Mouse (Mus musculus) inflammation-experienced regulatory T-cells, adult 6 months (primary cell): Measurements from ENCODE around the gene Kmt5b. TPM values are rescaled to one million over a fixed set of nuclear protein-coding genes. Genes with fewer than 3 reads are reported as not detected.
A peak's percentile ranks its signal among the peaks of the same experiment; 100 is the strongest.

ENCODE experiments used
- ATAC-seq: one replicate; pipeline ENCODE4 v1.8.0; 2017
- polyA plus RNA-seq, 3 experiments: library from polyadenylated mRNA; unstranded; fragments of 100-300 nt; shearing (Covaris generic); gene quantifications; one replicate each; pipeline ENCODE4 v1.2.1; 2017

Kmt5b gene
- 10 to 100 TPM; 25.1 to 41.5 (median 32.7) TPM for polyA plus RNA-seq

DNA sequence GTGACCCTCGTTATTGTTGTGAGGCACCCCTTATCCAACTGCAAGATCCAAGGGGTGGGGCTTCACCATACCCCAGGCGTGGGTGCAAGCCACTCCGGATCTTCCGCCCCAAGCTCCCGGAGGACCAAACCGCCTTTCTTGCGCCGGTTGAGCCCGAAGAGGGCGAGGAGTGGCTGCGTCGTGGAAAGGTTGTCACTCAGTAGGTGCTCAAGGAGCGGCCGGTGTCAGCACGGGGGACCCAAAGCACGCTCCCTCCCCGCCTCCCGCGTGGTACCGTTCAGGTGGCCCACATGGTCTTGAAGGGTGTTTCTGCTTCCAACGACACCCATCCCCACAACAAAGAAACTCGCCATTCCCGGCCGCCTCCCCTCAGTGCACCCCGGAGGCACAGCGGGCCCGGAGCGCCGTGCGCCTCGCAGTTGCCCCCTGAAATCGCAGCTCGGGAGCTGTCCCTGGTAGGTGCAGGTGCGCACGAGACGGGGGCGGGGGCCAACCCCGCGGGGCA is at the start of gene Kmt5b:
Gene Kmt5b, plus strand, starts transcription at position 146 of the 505 bp plus-strand sequence.
- ATAC-seq = peak; percentile 4

GRCm38 (mm10) chr19:3718481-3719361 is 48.5 kb upstream of the Kmt5b start:
- peak; percentile 86 for ATAC-seq

- ATAC-seq = peak; percentile 38
Measured at GRCm38 (mm10) chr19:3719362-3719891, 47.8 kb upstream of the Kmt5b start.

DNA sequence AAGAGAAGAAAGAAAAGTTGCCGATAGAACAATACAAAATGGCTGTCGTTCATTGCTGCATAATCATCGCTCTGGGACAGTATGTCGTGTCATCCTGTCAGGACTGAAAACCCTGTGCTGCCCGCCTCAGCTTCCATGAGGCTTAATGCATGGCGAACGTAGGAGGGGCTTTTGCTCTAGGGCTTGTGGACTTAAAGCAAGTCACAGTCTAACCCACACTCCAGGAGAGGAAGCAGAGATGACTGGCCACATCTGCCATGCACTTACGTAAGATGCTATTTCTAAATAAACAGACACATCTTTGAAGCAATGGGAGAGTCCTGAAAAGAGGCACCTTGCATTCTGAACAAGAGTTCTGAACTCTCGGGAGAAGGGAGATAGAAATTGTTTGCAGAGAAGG is 44.1 kb upstream of the Kmt5b start:
- ATAC-seq = no peak

- ATAC-seq = no peak
Measured at GRCm38 (mm10) chr19:3723904-3724303, 43.3 kb upstream of the Kmt5b start.

- ATAC-seq = no peak
Measured at GRCm38 (mm10) chr19:3724779-3725178, 42.4 kb upstream of the Kmt5b start.

DNA sequence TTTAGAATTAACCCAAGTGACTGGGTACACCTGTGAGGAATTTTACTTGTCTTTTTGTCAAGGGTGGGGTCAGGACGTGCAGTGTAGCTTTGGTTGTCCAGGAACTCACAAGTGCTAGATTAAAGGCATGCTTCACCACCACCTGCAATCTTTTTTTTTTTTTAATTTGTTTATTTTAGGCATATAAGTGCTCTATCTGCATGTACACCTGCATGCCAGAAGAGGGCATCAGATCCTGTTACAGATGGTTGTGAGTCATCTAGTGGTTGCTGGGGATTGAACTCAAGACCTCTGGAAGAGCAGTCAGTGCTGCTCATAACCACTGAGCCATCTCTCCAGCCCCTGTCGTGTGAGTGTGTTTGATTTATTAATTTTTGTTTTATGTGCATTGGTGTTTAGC is 38.3 kb upstream of the Kmt5b start:
- no peak for ATAC-seq

- no peak for ATAC-seq
Measured at GRCm38 (mm10) chr19:3730781-3731646, 36.2 kb upstream of the Kmt5b start.

DNA sequence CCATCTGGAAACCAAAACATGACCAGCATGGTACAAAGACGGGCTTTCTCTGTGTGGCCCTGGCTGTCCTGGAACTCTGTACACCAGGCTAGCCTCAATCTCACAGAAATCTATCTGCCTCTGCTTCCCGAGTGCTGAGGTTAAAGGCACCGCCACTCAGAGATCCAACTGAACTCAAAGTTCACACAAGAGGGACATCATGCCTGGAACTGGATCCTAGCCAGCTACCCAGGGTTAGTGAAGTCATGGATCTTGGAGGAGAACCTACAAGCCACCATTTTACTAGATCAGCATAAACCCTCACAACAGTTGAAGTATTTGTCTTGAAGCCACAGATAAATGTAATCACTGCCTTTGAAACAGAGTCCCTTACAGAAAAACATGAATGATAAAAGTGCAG is 31.2 kb upstream of the Kmt5b start:
- ATAC-seq = no peak

DNA sequence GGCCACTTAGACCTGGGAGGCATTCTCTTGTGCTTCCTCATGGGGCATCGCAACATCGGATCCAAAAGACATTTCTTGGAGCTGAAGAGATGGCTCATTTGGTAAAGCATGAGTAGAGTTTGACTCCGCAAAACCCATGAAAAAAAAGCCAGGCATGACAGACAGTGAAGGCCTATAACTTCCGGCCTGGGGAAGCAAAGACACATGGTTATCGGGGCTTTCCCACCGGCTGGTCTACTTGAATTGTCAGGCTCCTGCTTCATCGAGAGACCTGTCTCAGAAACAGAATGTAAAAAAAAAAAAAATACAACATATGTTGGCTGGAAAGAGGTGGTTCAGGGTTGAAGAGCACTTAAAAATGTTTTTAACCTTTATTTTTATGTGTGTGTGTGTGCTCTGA is 27.6 kb upstream of the Kmt5b start:
- no peak for ATAC-seq

DNA sequence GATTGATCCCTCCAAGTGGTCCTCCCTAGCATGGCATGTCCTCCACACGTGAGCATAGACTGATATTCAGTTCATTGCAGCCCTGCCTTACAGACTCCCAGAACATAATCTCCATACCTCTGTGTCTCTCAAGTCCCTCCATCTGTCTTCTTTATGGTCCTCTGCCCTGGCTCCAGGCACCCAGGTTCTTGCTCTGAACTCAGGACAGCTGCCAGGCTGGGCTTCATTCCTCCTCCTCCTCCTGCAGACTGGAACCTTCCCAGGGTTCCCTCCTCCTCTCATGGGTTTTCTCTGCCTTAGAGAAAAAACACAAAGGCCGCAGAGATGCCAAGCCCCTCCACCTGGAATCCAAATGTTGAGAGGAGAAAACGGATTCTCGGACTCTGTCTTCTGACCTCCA is 24.5 kb upstream of the Kmt5b start:
- no peak for ATAC-seq

DNA sequence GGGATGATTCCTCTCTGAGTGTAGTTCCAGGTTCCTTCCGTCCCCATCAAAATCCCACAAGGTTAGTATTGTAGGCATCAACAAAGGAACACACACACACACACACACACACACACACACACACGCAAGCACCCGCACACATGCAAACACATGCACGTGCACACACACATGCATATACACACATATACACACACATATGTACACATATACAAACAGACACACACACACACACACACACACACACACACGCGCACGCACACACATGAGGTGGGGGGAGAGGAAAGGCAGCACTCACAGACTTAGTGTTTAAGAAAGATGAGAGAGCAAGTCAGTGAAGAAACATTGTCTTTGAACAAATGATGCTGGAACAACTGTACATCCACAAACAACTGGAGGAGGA is 23.9 kb upstream of the Kmt5b start:
- ATAC-seq = no peak

DNA sequence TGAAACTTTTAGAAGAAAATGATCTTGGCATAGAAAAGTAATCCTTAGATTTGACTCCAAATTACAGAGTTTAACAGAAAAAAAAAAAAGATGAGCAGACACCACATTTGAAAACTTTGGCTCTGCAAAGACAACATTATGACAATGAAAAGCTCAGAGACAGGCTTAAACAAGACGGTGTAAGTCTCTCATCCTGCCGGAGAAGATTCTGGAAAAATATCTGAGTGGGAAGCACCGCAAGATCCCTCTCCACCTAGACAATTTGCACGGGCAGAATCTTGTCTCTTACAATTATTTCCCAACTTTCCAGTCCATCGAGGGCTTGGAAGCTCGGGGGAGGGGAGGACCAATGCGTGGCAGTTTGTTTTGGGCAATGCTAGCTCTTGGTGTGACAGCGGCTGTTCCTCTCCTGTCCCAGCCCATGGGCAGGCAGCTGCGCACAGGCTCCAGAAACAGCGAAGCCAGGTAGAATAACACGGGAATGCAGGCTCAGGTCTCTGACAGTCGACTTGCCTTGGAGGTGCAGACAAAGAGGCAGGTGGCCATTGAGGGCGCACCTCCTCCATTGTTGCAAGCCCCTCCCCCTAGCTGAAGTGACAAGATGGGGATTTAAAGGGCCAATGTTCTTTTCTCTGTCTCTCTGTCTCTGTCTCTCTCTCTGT is 23.2 kb upstream of the Kmt5b start:
- ATAC-seq = no peak

DNA sequence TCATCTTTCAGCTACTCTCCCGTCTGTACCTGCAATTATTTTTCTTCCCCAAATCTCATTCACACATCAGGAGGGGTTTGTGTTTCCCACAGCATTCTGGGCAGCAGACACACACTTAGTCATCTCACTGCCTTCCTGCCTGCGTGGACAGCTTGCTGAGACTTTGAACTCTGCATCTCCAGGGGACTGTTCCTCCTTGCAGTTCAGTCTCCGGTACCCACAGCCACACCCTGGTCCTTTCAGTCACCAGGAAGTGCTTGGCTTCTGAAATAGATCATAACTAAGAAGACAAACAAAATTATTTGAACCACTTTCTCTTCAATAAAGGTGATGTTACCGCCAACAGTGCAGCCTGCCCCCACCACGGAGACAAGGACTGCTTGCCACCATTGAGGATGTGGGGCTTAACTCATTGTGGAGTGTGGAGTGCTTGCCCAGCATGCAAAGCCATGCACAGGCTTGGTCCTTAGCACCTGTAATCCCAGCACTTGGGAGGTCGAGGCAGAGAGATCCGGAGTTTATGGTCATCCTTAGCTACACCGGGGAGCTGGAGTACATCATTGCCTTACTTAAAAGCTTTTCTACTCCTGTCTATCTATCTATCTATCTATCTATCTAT is 14.5 kb upstream of the Kmt5b start:
- no peak for ATAC-seq

- no peak for ATAC-seq
Measured at GRCm38 (mm10) chr19:3753240-3753633, 14.0 kb upstream of the Kmt5b start.

- no peak for ATAC-seq
Measured at GRCm38 (mm10) chr19:3753738-3754137, 13.5 kb upstream of the Kmt5b start.

DNA sequence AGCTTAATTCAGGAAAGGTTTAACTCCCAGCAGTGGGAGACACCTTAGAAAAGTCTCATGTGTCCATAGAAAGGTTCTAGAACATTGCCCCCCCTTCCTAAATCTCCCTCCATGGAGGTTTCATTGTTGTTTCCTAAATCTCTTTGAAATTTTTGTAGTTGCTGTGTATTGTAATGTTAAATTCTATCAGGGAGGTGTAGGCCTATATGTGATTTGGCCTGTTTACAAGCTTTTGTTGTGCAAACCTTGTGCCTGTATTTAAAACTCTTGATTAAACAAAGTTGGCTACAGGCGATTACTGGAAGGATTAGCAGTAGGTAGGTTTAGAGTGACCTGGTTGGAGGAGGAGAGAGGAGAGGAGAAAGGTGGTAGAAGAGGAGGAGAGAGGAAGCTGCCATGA is 9.4 kb upstream of the Kmt5b start:
- ATAC-seq = no peak

DNA sequence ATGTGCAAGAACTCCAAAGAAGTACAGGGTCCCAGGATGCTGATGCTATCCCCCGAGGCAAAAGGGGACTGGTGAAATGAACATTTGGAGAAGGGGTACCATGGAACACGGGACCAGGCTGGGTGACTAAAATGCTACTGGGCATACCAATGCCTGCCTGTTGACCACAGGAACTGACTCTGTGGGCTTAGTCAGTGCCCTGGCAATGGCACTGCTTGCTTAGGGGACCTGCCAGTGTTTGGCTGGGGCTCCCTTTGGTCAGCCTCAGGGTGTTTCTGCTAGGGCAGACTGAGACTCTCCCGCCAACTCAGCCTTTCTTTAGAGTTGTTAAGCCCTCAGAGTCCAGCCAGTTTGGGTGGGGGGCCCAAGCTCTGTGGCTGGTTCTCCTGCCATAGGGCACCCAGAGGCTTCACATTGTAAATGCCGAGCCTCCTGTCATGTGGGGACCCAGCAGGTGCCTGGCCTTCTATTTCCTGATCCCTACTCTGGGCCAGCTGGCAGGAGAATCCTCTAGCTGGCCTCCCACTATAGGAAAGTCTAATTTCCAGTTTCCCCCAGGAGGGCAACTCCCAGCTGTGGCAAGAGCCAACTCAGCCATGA is 1.9 kb upstream of the Kmt5b start:
- ATAC-seq = no peak

DNA sequence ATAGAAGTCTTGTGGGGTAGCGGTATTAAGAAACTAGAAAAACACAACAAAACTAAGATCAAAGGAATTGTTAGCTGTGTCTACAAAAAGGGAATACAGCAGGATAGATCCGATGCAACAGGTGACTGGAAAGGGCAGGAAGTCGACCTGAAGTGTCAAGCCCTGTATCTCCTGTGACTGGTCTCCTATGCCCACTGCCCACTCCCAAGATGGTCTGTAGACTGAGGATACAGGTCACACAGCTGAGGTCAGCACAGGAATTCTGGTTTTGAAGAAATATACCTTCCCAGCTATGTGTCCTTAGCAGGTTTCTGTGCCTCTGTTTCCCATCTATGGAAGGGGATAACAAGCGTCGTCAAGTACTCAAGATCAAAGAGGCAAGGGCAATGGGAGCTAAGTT is 843 bp upstream of the Kmt5b start:
- no peak for ATAC-seq

DNA sequence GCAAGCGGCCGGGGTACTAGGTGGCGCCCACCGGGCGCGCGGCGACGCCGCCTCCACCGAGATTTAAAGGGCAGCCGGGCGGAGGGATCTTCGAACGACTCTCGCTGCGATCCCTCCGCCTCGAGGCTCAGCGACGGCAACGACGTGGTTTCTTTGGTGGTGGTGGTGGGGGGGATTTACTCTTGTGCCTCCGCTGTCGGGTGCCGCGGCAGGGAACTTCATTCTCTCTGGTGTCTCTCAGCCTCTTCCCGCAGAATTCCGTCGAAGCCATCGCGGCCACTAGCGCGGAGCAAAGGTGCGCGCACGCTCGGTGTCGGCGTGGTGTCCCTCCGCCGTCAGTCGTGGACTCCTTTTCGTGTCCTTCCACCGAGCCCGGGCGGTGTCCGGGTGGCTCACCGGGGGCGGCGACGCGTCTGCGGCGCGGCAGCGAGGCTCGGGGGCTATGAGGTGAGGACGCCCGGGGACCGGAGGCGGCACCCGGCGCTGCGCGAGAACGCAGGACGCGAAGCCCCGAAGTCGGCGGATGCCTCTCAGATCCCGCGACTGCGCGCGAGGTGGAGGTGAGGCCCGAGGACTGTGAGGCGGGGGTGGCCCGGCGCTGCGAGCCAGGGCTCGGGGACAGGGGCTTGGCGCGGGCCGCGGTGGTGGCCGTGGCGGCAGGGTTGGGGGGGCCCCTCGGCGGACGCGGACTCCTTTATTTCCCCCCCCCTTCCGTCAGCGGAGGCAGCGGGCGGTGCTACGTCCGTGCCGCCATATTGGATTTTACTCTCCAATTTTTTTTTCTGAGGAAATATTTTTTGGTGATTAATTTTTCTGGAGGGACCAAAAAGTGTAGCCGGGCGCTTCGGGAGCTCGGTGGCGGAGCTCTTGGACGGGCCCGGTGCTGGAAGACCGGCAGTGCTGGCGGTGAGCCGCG is 818 bp downstream of the Kmt5b start:
- ATAC-seq = peak; percentile 26
